Mouse (Mus musculus) ES-E14 (cell line): Measurements from ENCODE around the gene Col28a1.

Source experiments
- CHD2 ChIP-seq: IDR thresholded peaks from 2 replicates; pipeline ENCODE4 v1.6.1; 2014; ENCODE audit warnings: mild to moderate bottlenecking, low read depth, low read length, inconsistent platforms
- MAFK ChIP-seq: IDR thresholded peaks from 2 replicates; pipeline ENCODE4 v1.6.1; 2014; ENCODE audit warnings: mild to moderate bottlenecking, low read depth, low read length, inconsistent platforms; ENCODE audit not compliant: insufficient read depth
- ZC3H11A ChIP-seq: IDR thresholded peaks from 2 replicates; pipeline ENCODE4 v1.6.1; 2012; ENCODE audit warnings: low read depth, mild to moderate bottlenecking, inconsistent platforms, low read length, borderline replicate concordance
- ZNF384 ChIP-seq: IDR thresholded peaks from 2 replicates; pipeline ENCODE4 v1.6.1; 2012; ENCODE audit warnings: low read depth, low read length, inconsistent platforms

GRCm38 (mm10) chr6:8152551-8153361 lies 39.7 kb downstream of the Col28a1 start:
- TF ChIP-seq ZC3H11A, result no peak
- no peak for TF ChIP-seq CHD2
- TF ChIP-seq MAFK, result no peak
- TF ChIP-seq ZNF384, result no peak
